Mouse (Mus musculus) testis, adult 2 months (tissue): Measurements from ENCODE around the gene Tex33.

Experiments
- CTCF ChIP-seq: fragments of 200-500 bp; IDR thresholded peaks from 2 replicates; pipeline ENCODE4 v1.5.1; 2012; ENCODE audit warnings: low read depth, mild to moderate bottlenecking, inconsistent platforms, low read length, moderate library complexity; ENCODE audit not compliant: control insufficient read depth, insufficient read depth, insufficient replicate concordance
- POLR2A ChIP-seq: fragments of 200-500 bp; IDR thresholded peaks from 2 replicates; pipeline ENCODE4 v1.6.1; 2012; ENCODE audit warnings: low read depth, mild to moderate bottlenecking, inconsistent platforms, low read length, moderate library complexity; ENCODE audit not compliant: control insufficient read depth

DNA sequence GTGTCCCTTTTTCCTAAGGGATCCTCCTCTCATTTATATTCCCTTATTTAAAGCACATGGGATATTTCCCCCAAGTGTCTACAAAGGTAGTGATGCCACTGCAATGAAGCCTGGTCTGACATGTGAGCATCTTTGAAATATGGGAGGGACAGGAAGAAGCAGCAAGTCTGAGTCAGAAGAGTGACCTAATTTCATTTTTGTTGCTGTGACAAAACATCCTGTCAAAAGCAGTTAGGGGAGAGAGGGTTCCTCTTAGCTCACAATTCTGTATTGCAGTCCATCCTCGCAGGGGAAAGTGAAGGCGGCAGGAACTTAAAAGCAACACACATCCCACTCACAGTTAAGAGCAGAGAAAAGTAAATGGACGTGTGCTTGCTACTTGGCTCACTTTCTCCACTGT is 4.9 kb downstream of the Tex33 start:
- TF ChIP-seq CTCF = no peak
- no peak for TF ChIP-seq POLR2A
